Mouse (Mus musculus) spleen, adult 2 months (tissue): ENCODE measurements at regions not wholly inside any gene's neighbourhood (a gene's known extent, or its start where the extent isn't known, plus 50 kb on each side); places are given as distances from the start of the nearest gene placed in this dataset.

Source experiments
- DNase-seq, 2 experiments: peaks; one replicate each; pipeline versions ENCODE4 v3.0.0 to v3.0.0-alpha.2; 2012 to 2021; ENCODE audit warnings: low spot score in 2 of 2, low read depth in 1 of 2
- H3K27ac ChIP-seq: fragments of 200-500 bp; 2 replicates; pipeline ENCODE4 v1.5.1; 2012; ENCODE audit warnings: low read length, inconsistent platforms; ENCODE audit not compliant: insufficient read depth
- H3K27me3 ChIP-seq: fragments of 200-500 bp; 2 replicates; pipeline ENCODE4 v1.6.1; 2012; ENCODE audit warnings: mild to moderate bottlenecking, moderate library complexity, low read length, inconsistent platforms; ENCODE audit not compliant: control insufficient read depth, insufficient read depth
- H3K36me3 ChIP-seq: fragments of 200-500 bp; 2 replicates; pipeline ENCODE4 v1.6.1; 2012; ENCODE audit warnings: mild to moderate bottlenecking, low read length, inconsistent platforms; ENCODE audit not compliant: control insufficient read depth, insufficient read depth
- H3K4me1 ChIP-seq: fragments of 200-500 bp; 2 replicates; pipeline ENCODE4 v1.6.1; 2011; ENCODE audit warnings: inconsistent platforms; ENCODE audit not compliant: control insufficient read depth, insufficient read depth, insufficient read length
- H3K4me3 ChIP-seq: fragments of 200-500 bp; 2 replicates; pipeline ENCODE4 v1.5.1; 2011; ENCODE audit warnings: mild to moderate bottlenecking, inconsistent platforms; ENCODE audit not compliant: insufficient read depth, insufficient read length; ENCODE audit errors: extremely low read depth
- CTCF ChIP-seq: fragments of 200-500 bp; IDR thresholded peaks from 2 replicates; pipeline ENCODE4 v1.5.1; 2011; ENCODE audit warnings: mild to moderate bottlenecking, inconsistent platforms; ENCODE audit not compliant: insufficient read depth, insufficient read length, insufficient replicate concordance; ENCODE audit errors: extremely low read depth
- POLR2A ChIP-seq: fragments of 200-500 bp; IDR thresholded peaks from 2 replicates; pipeline ENCODE4 v1.6.1; 2011; ENCODE audit warnings: low read depth, low read length, inconsistent platforms
- WGBS: fragments of 180-500 bp; shearing (Covaris S2); methylation state at CpG from one replicate; pipeline ENCODE4 v1.1.7; 2018; 5-methylcytosine and 5-hydroxymethylcytosine counted together

DNA sequence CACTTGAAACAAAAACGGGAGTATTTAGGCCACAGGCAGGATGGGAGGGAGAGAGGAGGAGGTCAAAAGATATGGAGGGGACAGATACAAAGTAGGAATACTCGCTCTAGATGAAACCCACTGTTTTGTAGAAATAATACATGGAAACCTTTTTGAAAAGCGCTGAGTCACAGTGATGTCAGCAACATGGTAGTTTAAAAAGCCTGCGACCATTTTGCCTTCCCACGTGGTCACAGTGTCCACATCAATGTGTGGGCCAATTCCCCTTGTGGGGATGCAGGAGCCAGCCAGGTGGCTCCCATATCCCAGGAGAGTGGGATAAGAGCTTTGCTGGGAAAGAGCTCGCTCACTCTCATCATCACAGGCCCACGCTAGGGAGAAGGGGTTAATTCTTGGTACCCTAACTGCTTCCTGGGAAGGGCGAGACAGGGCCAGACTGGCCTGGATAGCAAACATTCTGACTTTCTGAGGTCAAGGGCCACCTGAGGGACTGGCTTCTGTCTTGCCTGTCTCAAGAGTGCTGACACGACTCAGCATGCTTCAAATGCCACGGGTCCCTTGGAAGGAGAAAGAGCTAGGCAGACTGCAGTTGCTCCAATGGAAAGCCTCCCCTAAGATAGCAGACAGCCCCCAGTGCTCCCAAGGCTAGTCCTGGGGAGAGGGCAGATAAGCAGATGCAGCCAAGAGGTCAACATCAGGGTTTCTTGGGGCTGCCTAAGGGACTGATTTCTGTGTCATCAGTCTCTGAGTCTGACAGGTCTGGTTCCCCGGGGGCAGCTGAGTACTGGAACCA is 143.3 kb upstream of the Usp9x start:
- H3K4me3 ChIP-seq: no peak overlapping the region
- H3K4me1 ChIP-seq: no peaks in the 10 kb centered on the region
- H3K36me3 ChIP-seq: no peaks in the 10 kb centered on the region
- H3K27ac ChIP-seq: no peak overlapping the region
- no peak for DNase-seq
- TF ChIP-seq POLR2A (no peak), CTCF (no peak)
- 73% methylated on average over 11 of the region's 11 CpGs for WGBS
- H3K27me3 ChIP-seq: no peaks in the 10 kb centered on the region

DNA sequence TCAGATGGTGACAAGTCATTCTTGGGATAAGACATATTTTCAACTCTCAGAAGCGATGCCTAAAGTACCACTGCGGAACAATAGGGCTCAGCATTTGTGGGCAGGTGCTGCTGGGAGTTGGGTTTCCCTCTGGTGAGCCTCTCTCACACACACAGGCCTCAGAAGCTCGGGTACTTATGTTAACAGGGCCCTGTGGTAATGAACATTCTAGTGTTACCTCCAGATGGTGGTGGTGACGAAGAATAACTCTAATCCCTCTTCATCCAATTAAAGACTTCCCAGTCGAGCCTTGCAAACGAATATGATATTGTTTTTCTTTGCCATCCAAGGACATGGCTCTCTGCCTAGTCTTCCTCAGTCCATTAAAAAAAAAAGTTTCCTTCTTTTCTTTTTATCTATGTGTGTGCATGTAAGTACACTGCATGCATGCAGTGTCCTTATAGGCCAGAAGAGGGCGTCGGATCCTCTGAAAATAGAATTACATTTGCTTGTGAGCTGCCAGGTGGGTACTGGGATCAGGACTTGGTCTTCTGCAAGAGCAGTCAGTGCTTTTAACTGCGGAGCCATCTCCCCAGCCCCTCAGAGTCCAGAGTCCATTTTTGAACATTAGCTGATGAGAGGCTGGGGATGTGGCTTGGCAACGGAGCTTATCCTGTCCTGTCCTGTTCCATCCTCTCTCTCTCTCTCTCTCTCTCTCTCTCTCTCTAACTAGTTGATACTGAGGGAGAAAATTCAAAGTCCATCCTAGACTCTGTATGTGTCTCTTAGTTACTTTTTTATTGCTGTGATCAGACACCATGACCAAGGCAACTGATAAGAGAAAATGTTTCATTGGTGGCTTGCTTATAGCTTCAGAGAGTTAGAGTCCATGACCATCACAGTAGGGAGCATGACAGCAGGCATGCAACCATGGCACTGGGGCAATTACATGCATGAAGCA is 146.3 kb upstream of the Usp9x start:
- H3K36me3 ChIP-seq: no peaks in the 10 kb centered on the region
- no peaks in the 10 kb centered on the region for H3K4me1 ChIP-seq
- H3K4me3 ChIP-seq: no peak overlapping the region
- DNase-seq: no peak
- WGBS: 76% methylated on average over 10 of the region's 10 CpGs
- no peak for TF ChIP-seq CTCF
- TF ChIP-seq POLR2A: no peak
- H3K27ac ChIP-seq: no peak overlapping the region
- no peaks in the 10 kb centered on the region for H3K27me3 ChIP-seq

DNA sequence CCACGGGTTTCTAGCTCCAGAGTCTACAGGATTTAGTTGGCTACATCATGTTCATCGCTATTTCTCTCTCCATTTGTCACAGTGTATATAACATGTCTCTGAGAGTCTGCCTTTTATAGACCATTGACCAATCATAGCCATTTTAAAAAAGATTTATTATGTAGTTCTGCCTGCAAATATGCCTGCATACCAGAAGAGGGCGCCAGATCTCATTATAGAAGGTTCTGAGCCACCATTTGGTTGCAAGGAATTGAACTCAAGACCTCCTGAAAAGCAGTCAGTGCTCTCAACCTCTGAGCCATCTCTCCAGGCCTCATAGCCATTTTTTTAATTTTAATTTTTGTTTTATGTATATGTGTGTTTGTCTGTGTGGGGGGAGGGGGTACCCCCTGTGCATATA is 151.7 kb upstream of the Usp9x start:
- Histone ChIP-seq H3K4me3 (no peak overlapping the region), H3K27me3 (no peaks in the 10 kb centered on the region)
- no peak for DNase-seq

GRCm38 (mm10) chrX:12917105-12917504 is 154.2 kb upstream of the Usp9x start:
- TF ChIP-seq CTCF (no peak), POLR2A (no peak)
- H3K4me1 ChIP-seq: no peaks in the 10 kb centered on the region
- H3K36me3 ChIP-seq: no peaks in the 10 kb centered on the region
- DNase-seq: no peak
- 81% methylated on average over 13 of the region's 13 CpGs for WGBS
- no peak overlapping the region for H3K4me3 ChIP-seq
- H3K27ac ChIP-seq: no peak overlapping the region
- no peaks in the 10 kb centered on the region for H3K27me3 ChIP-seq

More for the DNA sequence above, 151.7 kb upstream of the Usp9x start:
- Histone ChIP-seq H3K27ac (no peak overlapping the region), H3K36me3 (no peaks in the 10 kb centered on the region), H3K4me1 (no peaks in the 10 kb centered on the region)
- TF ChIP-seq POLR2A (no peak), CTCF (no peak)
- 27% methylated on average over 3 of the region's 3 CpGs for WGBS

DNA sequence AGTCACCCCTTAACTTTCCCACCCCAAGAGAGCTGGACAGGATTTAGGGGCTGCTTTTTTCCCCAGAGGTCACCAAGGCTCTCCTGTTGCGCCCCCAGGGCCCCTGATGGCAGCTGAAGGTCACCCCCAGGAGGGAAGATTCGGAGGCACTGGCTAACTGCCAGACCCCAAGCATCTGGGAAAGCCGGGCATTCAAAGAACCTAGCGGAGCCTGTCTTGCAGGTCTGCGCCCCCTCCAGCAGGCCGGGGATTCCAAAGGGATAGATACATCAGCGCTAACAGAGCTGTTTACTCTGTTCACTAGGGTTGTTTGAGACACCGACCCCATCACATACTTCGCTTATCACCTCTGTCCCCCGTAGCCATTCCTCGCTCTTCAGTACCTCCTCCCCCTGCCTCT is 154.6 kb upstream of the Usp9x start:
- H3K27me3 ChIP-seq: no peaks in the 10 kb centered on the region

DNA sequence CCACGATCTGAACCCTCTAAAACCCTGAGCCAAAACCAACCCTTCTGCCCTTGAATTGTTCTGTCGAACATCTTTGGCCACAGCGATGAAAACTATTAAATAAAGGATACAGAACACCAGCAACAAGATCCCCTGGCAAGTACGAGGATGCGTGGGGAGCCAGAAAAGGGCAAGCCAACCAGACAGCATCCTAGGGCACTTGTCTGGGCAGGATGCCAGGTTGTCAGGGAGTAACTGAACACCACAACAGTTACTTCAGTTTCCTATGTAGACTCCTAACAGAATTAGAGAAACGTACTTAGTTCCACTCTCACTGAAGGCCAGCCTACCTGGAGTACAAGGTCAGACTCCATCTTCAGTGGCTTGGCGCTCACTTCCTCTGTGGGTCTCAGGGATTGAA is 138.4 kb upstream of the Med14 start:
- TF ChIP-seq POLR2A (no peak), CTCF (no peak)
- WGBS: 79% methylated on average over 7 of the region's 7 CpGs
- Histone ChIP-seq H3K4me3 (no peak overlapping the region), H3K4me1 (peaks cover 4% of the 10 kb centered on the region; the same call in 1 of the 2 replicates), H3K27me3 (no peaks in the 10 kb centered on the region), H3K27ac (no peak overlapping the region), H3K36me3 (no peaks in the 10 kb centered on the region)
- no peak for DNase-seq

More for the DNA sequence above, 154.6 kb upstream of the Usp9x start:
- TF ChIP-seq CTCF: no peak
- TF ChIP-seq POLR2A: no peak
- Histone ChIP-seq H3K27ac (no peak overlapping the region), H3K36me3 (no peaks in the 10 kb centered on the region), H3K4me3 (no peak overlapping the region), H3K4me1 (no peaks in the 10 kb centered on the region)
- 85% methylated on average over 11 of the region's 11 CpGs for WGBS
- DNase-seq: no peak

- no peak overlapping the region for H3K4me3 ChIP-seq
- WGBS: 71% methylated on average over 7 of the region's 7 CpGs
- H3K27me3 ChIP-seq: no peaks in the 10 kb centered on the region
- DNase-seq: no peak
- TF ChIP-seq POLR2A (no peak), CTCF (no peak)
- H3K27ac ChIP-seq: no peak overlapping the region
- no peaks in the 10 kb centered on the region for H3K4me1 ChIP-seq
- H3K36me3 ChIP-seq: no peaks in the 10 kb centered on the region
Measured at GRCm38 (mm10) chrX:12891468-12891867, 129.6 kb upstream of the Med14 start.
